Mouse (Mus musculus): ENCODE results near the gene Mak. TPM values are rescaled to one million over a fixed set of nuclear protein-coding genes. Genes with fewer than 3 reads are reported as not detected.

Gene Mak
- polyA plus RNA-seq, 1 experiment from 2014 or later = 0.22 TPM

DNA sequence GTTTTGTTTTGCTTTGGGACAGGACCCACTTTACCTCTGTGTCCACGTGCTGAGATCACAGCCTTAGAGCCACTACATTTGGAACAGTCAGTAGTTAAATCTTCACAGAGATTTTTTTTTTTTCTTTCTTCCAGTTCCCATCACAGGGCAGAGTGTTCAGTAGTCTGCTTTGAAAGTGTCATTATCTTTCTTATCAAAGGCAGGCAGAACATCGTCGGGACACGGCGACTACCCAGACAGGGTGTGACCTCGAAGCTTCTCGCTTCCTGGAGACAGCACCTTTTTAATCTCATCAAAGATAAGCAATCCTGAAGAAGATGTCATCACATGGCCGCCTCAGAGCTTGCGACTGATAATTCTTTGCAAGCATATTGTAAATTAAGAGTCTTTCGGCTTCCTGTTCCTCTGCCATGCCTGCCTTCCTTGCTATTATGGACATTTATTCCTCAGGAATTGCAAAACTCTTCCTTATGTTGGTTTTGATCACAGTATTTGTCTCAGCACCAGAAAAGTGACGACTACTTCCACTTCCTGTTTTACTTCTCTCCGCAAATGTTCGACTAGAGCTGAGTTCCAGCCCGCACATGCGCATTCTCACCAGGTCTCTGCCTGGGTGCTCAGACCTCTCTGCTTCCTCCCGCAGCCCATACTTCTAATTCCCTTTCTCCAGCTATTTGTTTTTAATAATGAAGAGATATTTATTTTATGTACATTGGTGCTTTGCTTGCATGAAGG lies 18.0 kb upstream of the Mak start:
- no peaks in the 10 kb centered on the region for H3K36me3 ChIP-seq
- no peak overlapping the region for H3K9ac ChIP-seq
- no peak overlapping the region for H3K4me2 ChIP-seq
- H3K27me3 ChIP-seq = 0 out of 2 replicates have a peak, but pooled peaks cover under 1% of the 10 kb centered on the region
- no peaks in the 10 kb centered on the region for H3K4me1 ChIP-seq
- H3K9me3 ChIP-seq = no peaks in the 10 kb centered on the region
- no peak overlapping the region for H3K27ac ChIP-seq
- H3K4me3 ChIP-seq = no peak overlapping the region
- 65% methylated on average over 16 of the region's 16 CpGs for WGBS
- no peak for ATAC-seq (ENCODE audit: insufficient number of reproducible peaks, low FRiP score, low TSS enrichment, low read depth)

DNA sequence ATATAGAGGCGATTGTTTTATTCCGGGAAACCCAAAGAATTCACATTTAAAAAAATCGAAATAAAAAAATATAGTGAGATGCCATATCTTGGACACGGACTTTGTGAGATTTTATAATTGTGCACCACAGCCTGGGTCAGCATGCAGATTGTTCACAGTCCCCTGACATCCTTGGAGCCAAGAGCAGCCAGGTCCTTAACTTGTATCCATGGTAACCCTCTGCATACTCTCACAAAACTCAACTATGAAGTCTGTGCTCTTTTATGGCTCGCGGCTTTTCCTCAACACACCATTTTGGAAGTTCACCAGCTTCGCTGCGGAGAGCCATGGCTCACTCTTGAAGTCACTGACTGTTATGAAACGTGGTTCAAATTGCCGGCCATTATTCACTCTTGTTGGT lies 14.7 kb upstream of the Mak start:
- Histone ChIP-seq H3K9ac (no peak overlapping the region), H3K4me2 (no peak overlapping the region), H3K36me3 (no peaks in the 10 kb centered on the region), H3K4me1 (no peaks in the 10 kb centered on the region), H3K4me3 (no peak overlapping the region), H3K27me3 (peaks cover 16% of the 10 kb centered on the region; the same call in 1 of the 2 replicates), H3K27ac (no peak overlapping the region), H3K9me3 (no peaks in the 10 kb centered on the region)
- no peak for ATAC-seq (ENCODE audit: insufficient number of reproducible peaks, low FRiP score, low TSS enrichment, low read depth)
- WGBS = 76% methylated on average over 10 of the region's 10 CpGs

DNA sequence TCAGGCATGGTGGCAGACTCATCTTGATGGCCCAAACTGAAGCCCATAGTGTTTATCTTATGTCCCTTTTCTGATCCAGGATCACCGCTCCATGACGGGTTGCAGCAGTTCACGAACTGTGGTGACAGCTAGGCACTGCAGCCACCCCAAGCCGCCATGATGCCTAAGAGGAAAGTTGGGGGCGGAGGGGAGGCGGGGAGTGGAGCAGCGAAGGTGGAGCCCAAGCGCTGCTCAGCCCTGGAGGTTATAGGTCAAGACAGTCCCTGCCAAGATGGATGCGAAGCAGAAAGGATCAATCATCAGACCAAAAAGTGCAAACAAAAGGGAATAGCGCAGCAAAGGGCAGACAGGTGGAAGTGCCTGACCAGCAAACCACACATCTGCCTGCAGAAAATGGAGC lies 11.8 kb upstream of the Mak start:
- Histone ChIP-seq H3K9me3 (no peaks in the 10 kb centered on the region), H3K4me3 (no peak overlapping the region)
- no peak for ATAC-seq (ENCODE audit: insufficient number of reproducible peaks, low FRiP score, low TSS enrichment, low read depth)

DNA sequence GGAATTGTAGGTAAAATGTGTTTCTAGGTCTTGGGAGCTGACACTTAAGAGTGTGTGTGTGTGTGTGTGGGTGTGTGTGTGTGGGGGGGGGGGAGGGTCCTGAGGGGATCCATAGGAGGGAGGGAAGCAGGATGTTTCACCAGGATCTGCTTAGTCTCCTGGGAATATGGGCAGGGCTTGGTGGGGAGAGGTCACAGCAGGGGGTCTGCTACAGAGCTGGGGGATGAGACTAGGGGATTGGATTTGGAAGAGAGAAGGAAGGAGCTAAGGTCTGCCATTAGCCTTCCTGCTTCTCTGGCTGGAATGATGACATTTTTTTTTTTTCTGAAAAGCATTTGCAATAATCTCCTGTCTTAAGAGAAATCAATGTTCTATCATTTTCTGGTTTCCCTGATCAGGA lies 9.2 kb upstream of the Mak start:
- H3K4me2 ChIP-seq = no peak overlapping the region
- no peak overlapping the region for H3K4me3 ChIP-seq
- H3K9ac ChIP-seq = no peak overlapping the region
- no peaks in the 10 kb centered on the region for H3K36me3 ChIP-seq
- H3K9me3 ChIP-seq = no peaks in the 10 kb centered on the region
- H3K4me1 ChIP-seq = no peaks in the 10 kb centered on the region
- H3K27ac ChIP-seq = no peak overlapping the region
- ATAC-seq (ENCODE audit: insufficient number of reproducible peaks, low FRiP score, low TSS enrichment, low read depth) = no peak
- H3K27me3 ChIP-seq = peaks cover 16% of the 10 kb centered on the region; the same call in 1 of the 2 replicates

More for the DNA sequence above, 11.8 kb upstream of the Mak start:
- no peak overlapping the region for H3K4me2 ChIP-seq
- H3K27me3 ChIP-seq = peaks cover 16% of the 10 kb centered on the region; the same call in 1 of the 2 replicates
- H3K9ac ChIP-seq = no peak overlapping the region
- no peaks in the 10 kb centered on the region for H3K4me1 ChIP-seq
- WGBS = 33% methylated on average over 10 of the region's 10 CpGs
- H3K27ac ChIP-seq = no peak overlapping the region
- no peaks in the 10 kb centered on the region for H3K36me3 ChIP-seq

DNA sequence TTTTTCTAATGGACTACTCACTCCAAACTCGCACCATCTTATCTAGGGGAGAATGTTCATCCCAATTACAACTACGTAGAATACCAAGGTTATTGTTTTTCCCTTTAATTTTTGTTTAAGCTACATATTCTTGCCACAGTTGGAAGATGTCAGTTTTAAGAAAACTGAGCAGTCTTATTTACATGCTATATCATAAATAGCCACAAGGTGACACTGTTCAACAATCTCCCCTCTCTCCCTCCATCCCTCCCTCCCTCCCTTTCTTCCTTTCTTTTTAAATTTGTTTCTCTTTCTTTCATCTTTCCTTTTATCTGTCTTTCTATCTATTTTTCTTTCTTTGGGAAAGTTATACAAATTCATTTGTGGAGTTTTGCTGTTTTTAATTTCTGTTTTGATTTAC lies 5.6 kb upstream of the Mak start:
- Histone ChIP-seq H3K27me3 (no peaks in the 10 kb centered on the region), H3K9me3 (no peaks in the 10 kb centered on the region), H3K4me3 (no peak overlapping the region), H3K27ac (no peak overlapping the region), H3K4me2 (no peak overlapping the region), H3K36me3 (no peaks in the 10 kb centered on the region), H3K4me1 (no peaks in the 10 kb centered on the region), H3K9ac (no peak overlapping the region)
- no peak for ATAC-seq (ENCODE audit: insufficient number of reproducible peaks, low FRiP score, low TSS enrichment, low read depth)
- 21% methylated on average over 2 of the region's 2 CpGs for WGBS

DNA sequence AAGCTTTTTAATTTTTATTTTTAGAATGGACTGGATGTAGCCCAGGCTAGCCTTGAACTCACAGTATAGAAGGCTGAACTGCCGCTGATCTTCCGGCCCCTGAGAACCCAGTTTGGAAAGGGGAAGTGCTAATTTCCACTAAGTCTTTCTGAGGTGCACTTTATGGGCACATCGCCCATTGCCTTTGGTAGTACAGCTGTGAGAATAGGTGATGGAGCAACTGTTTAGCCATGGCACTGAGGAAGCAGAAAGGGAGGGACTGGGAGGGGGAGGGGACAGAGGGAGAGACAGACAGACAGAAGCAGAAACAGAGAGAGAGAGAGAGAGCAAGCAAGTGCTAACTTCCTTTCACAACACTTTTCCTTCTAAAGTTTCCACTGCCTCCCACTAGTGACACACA lies 5.0 kb upstream of the Mak start:
- no peak for ATAC-seq (ENCODE audit: insufficient number of reproducible peaks, low FRiP score, low TSS enrichment, low read depth)
- H3K9me3 ChIP-seq = no peaks in the 10 kb centered on the region
- no peak overlapping the region for H3K27ac ChIP-seq
- no peak overlapping the region for H3K4me3 ChIP-seq
- WGBS = 78% methylated on average over 3 of the region's 3 CpGs
- no peaks in the 10 kb centered on the region for H3K27me3 ChIP-seq
- H3K4me1 ChIP-seq = 0 out of 2 replicates have a peak, but pooled peaks cover under 1% of the 10 kb centered on the region
- no peak overlapping the region for H3K4me2 ChIP-seq
- H3K36me3 ChIP-seq = no peaks in the 10 kb centered on the region
- H3K9ac ChIP-seq = no peak overlapping the region

DNA sequence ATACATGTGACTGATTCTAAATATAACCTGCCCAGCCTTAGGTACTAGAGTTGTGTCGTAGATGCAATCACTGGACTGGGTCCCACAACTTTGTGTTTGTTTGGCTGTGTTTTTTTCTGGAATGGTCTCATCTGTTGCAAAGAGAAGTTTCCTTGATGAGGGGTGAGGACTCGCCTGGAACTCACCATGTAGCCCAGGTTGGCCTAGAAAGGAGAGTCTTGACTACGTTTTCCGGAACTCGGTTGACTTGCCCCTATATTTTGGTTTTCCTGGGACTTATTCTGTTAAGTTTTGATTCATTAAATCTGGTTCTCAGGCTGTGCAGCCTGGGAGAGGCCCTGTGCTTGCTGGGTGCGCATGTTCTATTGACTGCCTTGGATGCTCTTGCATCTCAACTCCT lies 1.2 kb upstream of the Mak start:
- H3K4me2 ChIP-seq = no peak overlapping the region
- peaks cover 22% of the 10 kb centered on the region for H3K27me3 ChIP-seq
- no peak for ATAC-seq (ENCODE audit: insufficient number of reproducible peaks, low FRiP score, low TSS enrichment, low read depth)
- H3K9me3 ChIP-seq = no peaks in the 10 kb centered on the region
- peaks cover 10% of the 10 kb centered on the region; the same call in 1 of the 2 replicates for H3K4me1 ChIP-seq
- no peak overlapping the region for H3K4me3 ChIP-seq
- H3K27ac ChIP-seq = no peak overlapping the region
- H3K36me3 ChIP-seq = no peaks in the 10 kb centered on the region
- no peak overlapping the region for H3K9ac ChIP-seq
- WGBS = 93% methylated on average over 6 of the region's 6 CpGs

DNA sequence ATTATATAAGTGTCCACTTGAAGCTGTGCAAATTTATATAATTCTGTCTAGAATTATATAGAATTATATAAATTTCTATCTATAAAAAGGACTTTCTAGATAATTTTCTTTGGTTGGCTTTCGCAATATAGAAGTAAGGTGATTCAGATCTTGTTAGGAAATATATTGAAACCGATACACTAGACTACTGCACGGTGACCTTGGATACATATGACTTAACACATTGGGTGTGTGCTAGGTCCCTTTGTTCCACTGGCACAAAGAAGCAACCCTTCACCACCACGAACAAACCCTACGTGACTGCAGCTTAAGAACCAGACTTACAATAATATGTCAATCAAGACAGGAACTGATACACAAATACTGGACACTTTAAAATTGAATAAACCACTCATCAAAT lies 353 bp upstream of the Mak start:
- Histone ChIP-seq H3K4me2 (peak overlapping the region; percentile 88; the same call in 1 of the 2 replicates), H3K9ac (no peak overlapping the region), H3K27ac (no peak overlapping the region), H3K4me3 (peak overlapping the region; percentile 49; the same call in 1 of the 2 replicates), H3K9me3 (no peaks in the 10 kb centered on the region), H3K36me3 (no peaks in the 10 kb centered on the region), H3K27me3 (peaks cover 22% of the 10 kb centered on the region), H3K4me1 (peaks cover 10% of the 10 kb centered on the region; the same call in 1 of the 2 replicates)
- 57% methylated on average over 5 of the region's 5 CpGs for WGBS
- ATAC-seq (ENCODE audit: insufficient number of reproducible peaks, low FRiP score, low TSS enrichment, low read depth) = no peak

DNA sequence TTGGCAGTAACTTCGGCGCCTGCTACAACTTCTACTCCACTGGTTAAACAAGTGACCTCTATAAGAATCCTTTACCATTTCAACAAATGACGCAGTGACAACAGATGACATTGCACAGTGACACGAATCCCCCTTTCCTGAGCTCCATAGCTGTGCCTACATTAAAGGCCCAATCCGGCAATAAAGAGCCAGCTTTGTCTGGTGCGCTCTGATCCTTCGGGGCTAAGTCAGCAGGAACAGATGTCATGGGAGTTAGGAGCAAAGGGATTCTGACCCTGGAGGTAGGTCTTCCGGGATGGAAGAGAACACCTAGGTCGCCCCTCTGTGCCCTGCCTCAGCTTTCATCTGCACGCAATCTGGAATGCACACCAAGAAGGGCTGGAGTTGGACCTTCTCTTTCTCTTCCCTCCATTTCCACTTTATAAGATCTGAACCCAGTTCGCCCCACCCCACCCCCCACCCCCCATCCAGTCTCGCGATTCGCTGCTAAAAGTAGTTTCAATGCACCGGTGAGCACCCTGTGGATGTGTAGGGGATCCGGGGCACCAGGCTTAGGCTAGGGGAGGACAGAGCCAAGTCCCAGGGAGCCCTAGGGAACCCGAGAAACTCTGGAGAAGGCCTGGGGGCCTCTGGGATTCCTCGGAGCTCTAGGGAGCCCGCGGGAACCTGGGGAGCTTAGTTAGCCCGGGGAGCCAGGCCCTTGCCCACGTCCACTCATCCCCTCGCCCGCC lies 651 bp downstream of the Mak start:
- Histone ChIP-seq H3K4me2 (peak overlapping the region; percentile 88), H3K4me1 (peaks cover 10% of the 10 kb centered on the region; the same call in 1 of the 2 replicates), H3K4me3 (peak overlapping the region; percentile 49), H3K9ac (no peak overlapping the region), H3K36me3 (no peaks in the 10 kb centered on the region), H3K9me3 (no peaks in the 10 kb centered on the region), H3K27me3 (peaks cover 22% of the 10 kb centered on the region), H3K27ac (no peak overlapping the region)
- ATAC-seq (ENCODE audit: insufficient number of reproducible peaks, low FRiP score, low TSS enrichment, low read depth) = peak; percentile 13; the same call in 1 of the 2 replicates
- WGBS = 7% methylated on average over 24 of the region's 24 CpGs

DNA sequence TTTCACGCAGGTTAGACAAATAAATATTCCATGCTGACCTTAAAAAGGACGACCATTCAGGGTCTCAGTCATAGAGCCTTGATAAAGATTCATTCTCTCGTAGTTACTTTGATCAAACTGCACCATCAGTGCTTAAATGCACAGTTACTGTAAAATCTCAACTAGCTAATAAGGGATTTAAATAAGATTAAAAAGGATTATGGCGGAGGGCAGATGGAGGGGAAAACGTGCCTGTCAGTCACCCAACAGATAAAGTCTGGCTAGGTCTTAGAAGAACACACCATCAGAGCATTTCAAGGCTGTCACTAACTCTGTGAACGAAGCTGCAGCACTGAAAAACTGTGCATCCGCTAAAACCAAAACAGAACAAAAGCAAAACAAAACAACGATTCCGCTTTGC lies 1.6 kb downstream of the Mak start:
- Histone ChIP-seq H3K9ac (no peak overlapping the region), H3K27ac (no peak overlapping the region), H3K27me3 (peaks cover 22% of the 10 kb centered on the region), H3K36me3 (no peaks in the 10 kb centered on the region), H3K4me1 (peaks cover 10% of the 10 kb centered on the region; the same call in 1 of the 2 replicates), H3K9me3 (no peaks in the 10 kb centered on the region), H3K4me2 (no peak overlapping the region), H3K4me3 (no peak overlapping the region)
- WGBS = 70% methylated on average over 9 of the region's 9 CpGs
- ATAC-seq (ENCODE audit: insufficient number of reproducible peaks, low FRiP score, low TSS enrichment, low read depth) = no peak

DNA sequence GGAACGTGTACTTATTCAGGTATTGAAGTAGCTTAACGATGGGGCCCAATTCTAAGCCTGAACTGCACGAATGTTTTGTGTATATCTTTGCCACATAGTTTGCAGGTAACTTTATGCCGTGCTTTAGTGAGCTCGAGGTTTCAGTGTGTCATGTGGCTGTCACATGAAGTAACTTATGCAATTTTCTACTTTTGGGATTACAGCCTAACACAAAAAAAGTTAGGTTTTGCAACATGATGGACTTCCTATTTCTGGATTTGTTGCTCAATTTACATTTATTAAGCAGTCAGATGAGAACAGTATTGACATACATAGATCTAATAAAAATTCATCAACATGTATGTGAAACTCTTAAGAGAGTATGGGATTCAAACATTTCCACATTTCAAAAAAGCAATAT lies 5.7 kb downstream of the Mak start:
- 71% methylated on average over 5 of the region's 5 CpGs for WGBS
- Histone ChIP-seq H3K4me2 (no peak overlapping the region), H3K27ac (no peak overlapping the region), H3K27me3 (peaks cover 15% of the 10 kb centered on the region), H3K9ac (no peak overlapping the region), H3K4me1 (peaks cover 3% of the 10 kb centered on the region; the same call in 1 of the 2 replicates), H3K36me3 (no peaks in the 10 kb centered on the region), H3K4me3 (no peak overlapping the region), H3K9me3 (no peaks in the 10 kb centered on the region)
- no peak for ATAC-seq (ENCODE audit: insufficient number of reproducible peaks, low FRiP score, low TSS enrichment, low read depth)

DNA sequence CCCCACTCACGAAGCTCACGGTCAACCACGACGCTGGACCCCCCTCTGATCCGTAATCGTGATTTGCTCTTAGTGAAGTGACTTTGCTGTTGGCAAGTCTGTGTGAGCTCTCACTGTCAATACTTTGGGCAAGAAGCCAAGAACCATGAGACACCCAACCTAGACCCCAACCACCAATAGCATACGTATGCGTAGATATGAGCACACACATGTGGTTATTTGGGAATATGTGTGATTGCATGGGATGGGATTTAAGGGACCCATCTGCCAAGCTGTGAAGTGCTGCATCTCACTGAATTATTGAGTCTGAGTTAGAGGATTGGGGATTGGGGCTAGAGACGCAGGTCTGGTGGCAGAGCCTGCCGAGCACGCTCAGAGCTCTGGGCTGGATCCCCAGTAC lies 7.9 kb downstream of the Mak start:
- Histone ChIP-seq H3K27me3 (peaks cover under 1% of the 10 kb centered on the region; the same call in 1 of the 2 replicates), H3K4me1 (no peaks in the 10 kb centered on the region), H3K4me2 (no peak overlapping the region), H3K9me3 (no peaks in the 10 kb centered on the region), H3K9ac (no peak overlapping the region), H3K27ac (no peak overlapping the region), H3K36me3 (no peaks in the 10 kb centered on the region), H3K4me3 (no peak overlapping the region)
- ATAC-seq (ENCODE audit: insufficient number of reproducible peaks, low FRiP score, low TSS enrichment, low read depth) = no peak
- 87% methylated on average over 11 of the region's 11 CpGs for WGBS
